Mouse (Mus musculus): ENCODE measurements around the gene Asic2.

The Asic2 gene

GRCm38 (mm10) chr11:81714801-81715200, 253.5 kb downstream of the Asic2 start:
- DNase-seq, result no peak

DNA sequence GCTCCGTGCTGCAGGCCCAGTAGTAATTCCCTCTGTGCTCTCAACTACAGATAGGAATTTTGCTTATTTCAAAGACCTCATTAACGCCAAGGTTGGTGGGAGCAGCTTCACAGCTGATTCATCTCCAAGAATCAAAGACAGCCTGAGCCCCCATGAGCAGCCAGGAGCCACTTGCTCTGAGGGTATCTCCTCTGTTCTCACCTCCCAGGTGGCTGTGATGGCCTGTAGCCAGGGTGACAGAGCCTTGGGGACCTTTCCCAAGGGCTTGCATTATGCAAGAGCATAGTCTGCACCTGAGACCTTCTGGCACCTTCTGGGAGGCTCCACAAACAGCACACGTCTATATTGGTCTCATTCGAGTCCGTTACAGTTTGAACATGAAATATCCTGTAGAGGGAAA, 261.3 kb downstream of the Asic2 start:
- DNase-seq, result no peak

- DNase-seq, result no peak
Measured at GRCm38 (mm10) chr11:81698008-81698407, 270.2 kb downstream of the Asic2 start.

GRCm38 (mm10) chr11:81695501-81695900, 272.8 kb downstream of the Asic2 start:
- no peak for DNase-seq

DNA sequence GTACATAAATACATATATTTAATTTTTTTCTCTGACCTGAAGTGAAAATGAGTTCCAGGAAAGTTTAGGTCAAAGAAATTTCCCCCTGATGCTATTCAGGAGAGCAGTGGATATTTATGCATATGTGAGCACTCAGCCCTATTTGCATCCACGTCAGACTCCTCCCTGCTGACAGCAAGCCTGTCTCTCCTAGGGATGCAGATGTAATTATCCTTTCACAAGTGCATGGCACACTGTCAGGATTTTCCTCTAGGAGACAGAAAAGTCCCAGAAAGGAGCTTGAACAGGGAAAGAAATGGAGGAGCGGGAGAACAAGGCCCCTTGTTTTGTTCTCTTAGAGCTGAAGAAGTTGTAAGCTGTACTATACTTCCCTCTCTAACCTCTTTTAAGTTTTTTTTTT, 287.7 kb downstream of the Asic2 start:
- no peak for DNase-seq

GRCm38 (mm10) chr11:81671724-81672123, 296.5 kb downstream of the Asic2 start:
- DNase-seq, result no peak

GRCm38 (mm10) chr11:81670436-81670835, 297.8 kb downstream of the Asic2 start:
- DNase-seq, result no peak

DNA sequence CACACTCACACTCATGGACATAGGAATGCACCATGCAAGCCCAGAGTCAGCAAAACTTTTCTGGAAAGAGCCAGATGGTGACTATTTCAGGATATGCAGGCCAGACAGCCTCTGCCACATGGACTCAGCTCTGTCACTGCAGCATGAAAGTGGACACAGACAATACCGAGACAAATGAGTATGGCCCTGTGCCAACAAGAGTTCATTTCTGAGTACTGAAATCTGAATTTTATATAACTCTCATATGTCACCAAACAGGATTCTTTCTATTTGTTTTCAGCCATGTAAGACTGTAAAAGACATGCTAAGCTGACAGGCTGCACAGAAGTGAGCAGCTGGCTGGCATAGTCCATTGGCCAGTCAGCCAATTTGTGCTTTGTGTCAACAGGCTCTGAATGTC, 309.4 kb downstream of the Asic2 start:
- no peak for DNase-seq

DNA sequence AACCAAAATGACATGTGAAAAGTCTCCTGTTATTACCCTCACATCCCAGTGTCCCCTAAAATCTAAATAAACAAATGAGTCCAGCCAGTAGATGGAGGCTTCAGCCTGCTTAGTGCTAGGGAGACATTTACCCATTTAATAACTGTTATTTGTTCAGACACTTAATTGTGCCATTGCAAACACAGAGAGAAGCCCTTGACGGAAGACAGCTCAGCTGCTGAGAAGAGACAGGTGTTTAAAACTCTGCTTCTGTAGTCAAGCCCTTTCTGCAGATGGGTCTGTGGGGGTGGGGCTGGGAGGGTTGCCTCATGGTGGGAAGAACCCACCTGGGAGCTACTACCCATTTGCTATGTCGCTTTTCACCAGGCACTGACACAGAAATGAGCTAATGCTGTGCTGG, 311.1 kb downstream of the Asic2 start:
- DNase-seq, result no peak

- no peak for DNase-seq
Measured at GRCm38 (mm10) chr11:81647828-81648227, 320.4 kb downstream of the Asic2 start.

DNA sequence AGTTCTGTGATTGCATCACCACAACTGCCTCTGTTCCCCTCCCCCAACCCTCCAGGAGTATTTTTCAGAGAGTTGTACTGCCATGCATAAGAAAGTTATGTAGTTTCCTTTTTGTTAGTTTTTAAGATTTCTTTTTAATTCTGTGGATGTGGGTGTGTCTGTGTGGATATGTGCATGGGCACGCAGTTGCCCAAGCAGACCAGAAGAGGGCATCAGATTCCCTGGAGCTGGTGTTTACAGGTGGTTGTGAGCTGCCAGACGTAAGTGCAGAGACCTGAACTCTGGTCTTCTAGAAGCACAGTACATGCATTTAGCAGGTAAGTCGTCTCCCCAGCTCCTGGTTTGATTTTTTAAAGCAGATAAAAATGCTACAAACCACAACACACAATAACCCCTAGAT, 322.7 kb downstream of the Asic2 start:
- no peak for DNase-seq

DNA sequence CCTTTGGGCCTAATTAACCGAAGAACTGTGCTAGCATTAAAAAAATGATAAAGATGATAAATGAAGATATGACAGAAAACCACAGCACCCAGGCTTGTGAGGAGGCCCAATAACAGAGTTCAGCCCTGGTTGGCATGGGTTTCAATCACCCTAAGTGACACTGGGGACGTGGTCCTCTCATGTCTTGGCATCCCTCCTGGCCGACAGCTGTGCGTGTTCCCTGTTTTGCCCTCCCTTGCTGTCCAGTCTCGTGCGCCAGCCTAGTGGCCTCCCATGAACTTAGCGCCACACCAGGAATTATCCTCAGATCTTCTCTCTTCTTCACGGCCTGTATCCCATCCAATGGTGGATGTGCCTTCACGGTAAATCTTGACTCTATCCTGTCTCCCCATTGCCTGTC, 331.9 kb downstream of the Asic2 start:
- no peak for DNase-seq

GRCm38 (mm10) chr11:81634360-81635350, 333.6 kb downstream of the Asic2 start:
- peak; percentile 34 for DNase-seq

- DNase-seq, result no peak
Measured at GRCm38 (mm10) chr11:81625199-81625598, 343.1 kb downstream of the Asic2 start.

DNA sequence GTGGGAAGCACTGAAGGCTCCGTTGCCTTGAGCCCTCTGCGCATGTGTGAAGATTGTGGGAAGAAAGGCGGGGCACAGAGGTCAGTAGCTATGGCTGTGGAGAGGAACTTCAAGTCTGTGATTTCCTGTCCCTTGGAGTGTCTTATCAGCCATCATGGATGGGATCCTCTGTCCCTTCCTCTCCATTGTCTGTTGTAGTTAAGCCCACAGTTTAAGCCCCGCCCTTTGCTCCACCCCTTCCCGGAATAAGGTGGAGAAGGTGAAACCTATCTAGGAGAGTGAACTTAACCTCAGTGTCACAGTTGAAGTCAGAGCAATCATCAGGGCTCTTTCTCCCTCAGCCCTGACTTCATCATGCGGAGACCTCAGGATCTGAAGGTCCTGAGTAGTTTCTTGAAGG, 347.7 kb downstream of the Asic2 start:
- DNase-seq, result no peak

GRCm38 (mm10) chr11:81616437-81616836, 351.8 kb downstream of the Asic2 start:
- DNase-seq, result no peak

DNA sequence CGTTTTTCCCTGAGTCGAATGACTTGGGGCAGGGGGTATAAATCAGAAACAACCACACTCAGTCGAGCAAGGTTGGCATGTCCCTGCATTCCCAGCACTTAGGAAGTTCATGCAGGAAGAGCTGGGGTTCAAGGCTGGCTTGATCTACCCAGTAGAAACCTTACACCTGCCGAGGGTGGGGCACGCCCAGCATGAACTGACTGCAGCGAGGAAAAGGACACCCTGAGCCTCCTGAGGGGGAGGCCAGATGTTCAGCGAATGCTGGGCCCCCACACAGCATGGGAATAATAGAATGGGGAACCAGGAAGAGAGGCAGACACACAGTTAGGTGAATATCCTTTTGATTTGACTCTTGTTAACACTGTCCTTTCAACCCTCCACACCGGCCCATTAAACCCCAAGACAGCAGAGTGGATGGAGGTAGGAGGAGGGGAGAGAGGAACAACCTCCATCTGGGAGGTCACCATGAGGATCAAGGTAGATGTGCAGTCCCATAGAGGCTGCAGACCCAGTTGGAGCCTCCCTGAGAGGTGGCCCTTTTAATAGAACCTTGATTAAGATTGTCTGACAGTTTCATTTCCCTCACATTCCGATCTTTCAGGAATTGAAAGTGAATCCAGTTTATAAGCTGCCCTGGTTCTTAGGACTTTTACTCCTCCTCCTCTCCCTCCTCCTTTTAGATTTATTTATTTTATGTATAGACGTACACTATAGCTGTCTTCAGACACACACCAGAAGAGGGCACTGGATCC, 354.2 kb downstream of the Asic2 start:
- DNase-seq, result no peak

DNA sequence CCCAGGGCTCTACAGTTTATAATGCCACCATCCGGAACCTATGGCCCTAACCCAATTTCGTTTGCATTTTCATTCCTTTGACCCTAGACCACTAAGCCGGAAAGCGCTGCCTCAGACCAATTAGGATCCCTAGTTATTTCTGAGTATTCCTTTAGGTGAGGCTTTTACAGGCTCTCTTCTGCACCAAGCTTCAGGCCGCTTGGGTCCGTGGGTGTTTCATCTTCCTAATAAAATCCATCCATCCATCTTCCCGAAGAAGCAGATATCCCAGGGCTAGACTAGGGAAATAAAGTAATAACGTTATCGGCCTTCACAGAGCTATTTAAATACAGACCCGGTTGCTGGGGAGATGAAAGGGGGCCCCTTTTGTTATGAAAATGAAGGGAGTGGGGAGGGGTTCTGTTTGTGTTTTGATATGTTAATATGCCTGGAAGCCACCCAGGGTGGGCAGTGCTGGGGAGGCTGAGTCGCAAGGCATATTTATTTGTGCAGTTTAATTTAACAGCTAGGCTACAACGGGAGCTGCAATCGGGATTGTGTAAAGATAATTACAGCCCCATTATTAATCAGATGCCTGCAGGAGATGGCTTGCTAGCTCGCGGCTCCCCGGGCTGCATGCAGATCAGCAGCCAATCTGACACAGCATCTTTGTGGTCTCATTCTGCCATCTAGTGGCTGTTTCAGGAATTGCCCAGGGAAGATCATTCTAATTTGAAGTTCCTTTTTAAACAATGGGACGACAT, 355.3 kb downstream of the Asic2 start:
- peak; percentile 64 for DNase-seq

DNA sequence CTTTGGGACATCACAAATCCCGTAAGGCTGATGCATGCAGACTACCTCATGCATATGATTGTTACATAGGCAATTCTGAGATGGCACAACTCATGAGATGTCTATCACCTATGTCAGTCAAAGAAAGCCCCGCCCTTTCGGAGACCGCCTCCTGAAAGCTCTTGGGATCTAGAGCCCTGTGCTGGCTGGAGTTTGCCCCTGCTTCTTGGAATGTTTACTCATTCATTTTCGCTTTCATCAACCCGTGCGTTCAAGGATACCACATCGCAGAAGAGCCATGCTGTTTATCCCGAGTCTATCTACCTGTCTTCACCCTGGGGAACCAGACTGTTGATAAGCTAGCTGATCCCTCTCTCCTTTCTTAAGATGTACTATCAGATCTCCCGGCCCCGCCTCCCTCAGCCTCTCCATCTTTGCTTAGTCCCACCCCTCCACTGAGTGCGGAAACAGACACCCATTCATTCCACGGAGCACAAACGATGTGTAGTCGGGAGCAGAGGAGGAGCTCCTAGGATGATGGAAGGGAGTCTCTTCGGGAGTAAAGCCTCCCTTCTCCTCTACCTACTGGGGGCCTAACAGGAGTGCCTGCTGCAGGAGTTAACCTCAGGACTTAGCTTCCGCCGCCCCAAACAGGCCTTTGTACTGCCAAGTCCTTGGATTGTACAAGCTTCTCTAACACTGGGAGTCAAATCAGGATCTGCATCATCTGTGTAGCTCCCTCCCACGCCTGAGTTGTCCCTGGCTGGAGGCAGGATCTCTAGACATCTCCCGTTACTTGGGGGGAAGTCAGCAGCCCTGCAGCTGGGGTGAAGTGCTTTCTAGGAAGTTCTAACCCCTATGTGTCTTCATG, 356.1 kb downstream of the Asic2 start:
- DNase-seq, result no peak

GRCm38 (mm10) chr11:81610506-81610905, 357.8 kb downstream of the Asic2 start:
- no peak for DNase-seq

GRCm38 (mm10) chr11:81602971-81603370, 365.3 kb downstream of the Asic2 start:
- no peak for DNase-seq

DNA sequence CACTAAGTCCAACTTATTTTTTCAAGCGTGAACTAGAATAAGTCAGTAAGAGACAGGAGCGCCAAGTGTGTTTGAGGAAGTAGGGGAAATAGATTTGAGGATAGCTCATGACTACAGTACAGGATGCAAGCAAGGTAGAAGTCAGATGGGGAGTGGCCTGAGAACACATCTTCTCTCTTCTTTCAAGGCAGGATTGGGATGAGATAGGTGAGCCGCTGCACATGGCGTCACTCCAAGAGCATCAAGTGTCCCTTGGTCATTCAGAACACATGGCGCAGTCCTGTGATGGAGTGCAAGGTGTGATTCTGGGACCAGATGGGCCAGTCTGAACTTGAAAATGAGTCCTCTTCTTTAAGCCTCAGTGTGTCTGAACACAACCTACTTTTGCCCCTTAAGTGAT, 366.5 kb downstream of the Asic2 start:
- no peak for DNase-seq
